Mouse (Mus musculus) CH12F3 (cell line): Measurements from ENCODE around the gene Abraxas1.

Experiments
- in situ Hi-C: fragments of 300-500 bp; cut with MboI; formaldehyde crosslinking; loops from 2 replicates; pipeline ENCODE4 v1.14.3; 2020; ENCODE audit warnings: low sequenced_read_pairs

Abraxas1 gene

DNA sequence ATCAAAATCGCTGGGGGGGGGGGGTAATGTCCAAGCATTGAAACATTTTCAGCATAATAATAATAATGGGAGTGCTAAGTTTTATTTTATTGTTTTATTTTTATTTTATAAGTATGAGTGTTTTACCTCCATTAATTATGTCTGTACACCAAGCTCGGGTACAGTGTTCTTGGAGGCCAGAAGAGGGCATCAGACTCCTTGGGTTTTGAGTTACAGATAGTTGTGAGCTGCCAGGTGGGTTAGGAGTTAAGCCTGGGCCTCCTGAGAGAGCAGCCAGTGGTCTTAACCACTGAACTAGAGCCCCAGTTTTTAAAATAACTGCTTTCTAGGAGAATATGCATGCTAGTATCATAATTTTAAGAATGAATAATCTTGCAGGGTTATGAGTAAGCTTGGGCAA is 5.2 kb upstream of the Abraxas1 start:
- in situ Hi-C loops, result no loop called here

DNA sequence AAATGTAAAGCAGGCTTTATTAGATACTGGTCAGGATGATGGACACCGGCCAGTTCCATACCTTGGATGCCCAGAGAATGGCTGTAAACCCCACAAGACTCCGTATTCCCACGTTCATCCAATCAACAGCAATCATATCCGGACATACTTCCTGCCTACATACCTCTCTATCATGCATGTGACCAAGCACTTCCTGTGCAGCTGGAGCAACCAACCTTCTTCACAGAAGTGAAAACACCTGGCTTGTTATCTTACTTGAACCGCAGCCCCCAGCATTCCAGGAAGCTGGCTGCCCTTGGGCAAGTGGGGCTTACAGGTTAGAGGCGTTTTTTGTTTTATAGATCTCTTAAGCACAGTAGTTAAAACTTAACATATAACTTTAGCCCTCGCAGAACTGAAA is 2.1 kb upstream of the Abraxas1 start:
- in situ Hi-C loops, result loop anchor here (5.0 kb wide), 1 partner anchor 89 kb away; no protein-coding TSS in a partner anchor

DNA sequence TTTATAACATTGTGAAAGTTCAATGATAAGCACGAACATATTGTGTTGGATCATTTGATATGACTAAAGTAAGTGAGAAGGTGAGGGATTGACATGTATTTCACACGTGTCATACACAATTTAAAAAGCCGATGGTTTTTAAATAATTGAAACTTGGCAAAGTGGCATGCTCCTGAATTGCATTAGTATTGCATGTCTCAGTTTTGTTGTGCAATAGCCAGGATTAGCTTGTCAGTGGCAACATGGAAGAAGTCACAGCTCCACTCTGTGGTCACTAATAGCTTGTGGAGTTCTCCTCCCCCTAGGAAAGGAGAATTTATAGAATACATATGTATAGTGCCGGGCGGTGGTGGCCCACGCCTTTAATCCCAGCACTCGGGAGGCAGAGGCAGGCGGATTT is 610 bp upstream of the Abraxas1 start:
- in situ Hi-C loops, result loop anchor here (5.0 kb wide), 1 partner anchor 91 kb away; no protein-coding TSS in a partner anchor

- in situ Hi-C loops, result loop anchor here (5.0 kb wide), 1 partner anchor 92 kb away; no protein-coding TSS in a partner anchor
Measured at GRCm38 (mm10) chr5:100819568-100820480, 941 bp downstream of the Abraxas1 start.

GRCm38 (mm10) chr5:100818341-100818740 is 2.4 kb downstream of the Abraxas1 start:
- in situ Hi-C loops, result no loop called here

GRCm38 (mm10) chr5:100798165-100798860 is 22.5 kb downstream of the Abraxas1 start, which contains the start of the genes Helq and Mrps18c:
Gene Helq (minus strand): TSS chr5:100798598.
Gene Mrps18c (plus strand): TSS chr5:100798627.
- in situ Hi-C loops, result loop anchor here (25.0 kb wide), 1 partner anchor 236 kb away; the partner anchor contains the start of gene Plac8

DNA sequence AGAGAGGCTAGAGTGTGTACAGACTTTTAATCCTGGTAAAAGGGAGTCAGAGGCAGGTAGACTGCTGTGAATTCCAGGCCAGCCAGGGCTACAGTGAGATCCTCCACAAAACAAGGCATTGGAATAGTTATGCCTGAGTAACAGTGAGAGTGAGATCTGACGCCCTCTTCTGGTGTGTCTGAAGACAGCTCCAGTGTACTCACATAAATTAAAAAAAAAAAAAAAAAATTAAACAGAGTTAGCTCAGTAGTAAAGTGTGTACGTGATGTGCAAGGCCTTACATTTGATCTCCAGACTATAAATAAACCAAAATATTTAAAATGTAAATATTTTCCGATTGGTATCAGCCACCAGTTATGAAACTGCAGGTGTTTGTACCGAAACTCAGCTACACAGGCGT is 26.7 kb downstream of the Abraxas1 start:
- in situ Hi-C loops, result loop anchor here (25.0 kb wide), 1 partner anchor 232 kb away; the partner anchor contains the start of gene Plac8

DNA sequence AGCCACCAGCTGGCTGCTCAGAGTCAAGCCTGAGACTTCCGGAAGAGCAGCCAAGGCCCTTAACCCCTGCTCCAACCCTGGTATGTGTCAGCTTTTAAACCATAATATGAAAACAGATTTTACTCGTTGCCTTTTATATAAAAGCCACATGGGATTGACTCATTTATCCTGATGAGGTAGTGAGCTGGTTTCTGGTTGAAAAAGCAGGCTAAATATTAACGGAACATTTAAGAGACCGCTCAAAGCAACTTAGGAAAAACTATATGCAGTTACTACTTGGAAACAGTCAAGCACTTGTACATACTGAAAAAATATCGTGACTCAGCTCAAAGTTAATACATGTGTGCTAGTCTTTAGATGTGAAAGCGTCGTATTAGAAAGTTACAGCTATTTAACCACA is 28.5 kb downstream of the Abraxas1 start:
- in situ Hi-C loops, result loop anchor here (25.0 kb wide), 1 partner anchor 230 kb away; the partner anchor contains the start of gene Plac8

DNA sequence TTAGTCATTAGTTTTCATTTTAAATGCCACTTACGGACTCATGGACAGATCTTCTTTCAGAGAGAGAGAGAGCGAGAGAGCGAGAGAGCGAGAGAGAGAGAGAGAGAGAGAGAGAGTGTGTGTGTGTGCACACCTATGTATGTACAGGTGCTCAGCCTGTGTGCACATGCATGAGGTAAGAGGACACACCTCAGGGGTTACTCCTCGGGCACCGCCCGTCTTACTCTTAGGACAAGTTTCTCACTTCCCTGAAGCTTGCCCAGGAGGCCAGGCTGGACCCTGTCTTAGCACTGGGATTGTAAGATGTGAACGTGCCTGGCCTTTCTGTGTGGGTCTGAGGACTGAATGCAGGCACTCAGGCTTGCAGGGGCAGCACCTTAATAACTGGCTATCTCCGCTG is 33.2 kb downstream of the Abraxas1 start:
- in situ Hi-C loops, result loop anchor here (25.0 kb wide), 1 partner anchor 225 kb away; the partner anchor contains the start of gene Plac8

DNA sequence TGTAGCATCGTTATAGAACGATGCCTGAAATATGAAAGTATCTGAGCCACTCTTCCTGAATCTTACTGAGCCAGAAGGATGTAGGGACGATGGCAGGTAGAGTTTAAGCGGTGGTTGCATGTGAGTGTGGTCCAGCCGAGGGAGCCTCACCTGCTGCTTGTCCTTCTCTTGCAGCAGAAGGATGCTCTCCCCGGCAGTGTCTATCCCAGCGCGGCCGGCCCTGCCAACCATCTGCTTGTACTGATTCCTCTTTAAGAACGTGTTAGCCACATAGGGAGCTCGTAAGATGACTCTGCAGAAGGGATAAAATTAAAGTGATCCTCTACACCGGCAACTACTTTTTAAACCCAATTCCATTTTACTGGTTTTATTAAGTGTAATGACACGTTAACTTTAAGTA is 41.8 kb downstream of the Abraxas1 start:
- in situ Hi-C loops, result loop anchor here (25.0 kb wide), 1 partner anchor 217 kb away; the partner anchor contains the start of gene Plac8

- in situ Hi-C loops, result loop anchor here (25.0 kb wide), 1 partner anchor 215 kb away; the partner anchor contains the start of gene Plac8
Measured at GRCm38 (mm10) chr5:100776900-100777299, 43.9 kb downstream of the Abraxas1 start.

DNA sequence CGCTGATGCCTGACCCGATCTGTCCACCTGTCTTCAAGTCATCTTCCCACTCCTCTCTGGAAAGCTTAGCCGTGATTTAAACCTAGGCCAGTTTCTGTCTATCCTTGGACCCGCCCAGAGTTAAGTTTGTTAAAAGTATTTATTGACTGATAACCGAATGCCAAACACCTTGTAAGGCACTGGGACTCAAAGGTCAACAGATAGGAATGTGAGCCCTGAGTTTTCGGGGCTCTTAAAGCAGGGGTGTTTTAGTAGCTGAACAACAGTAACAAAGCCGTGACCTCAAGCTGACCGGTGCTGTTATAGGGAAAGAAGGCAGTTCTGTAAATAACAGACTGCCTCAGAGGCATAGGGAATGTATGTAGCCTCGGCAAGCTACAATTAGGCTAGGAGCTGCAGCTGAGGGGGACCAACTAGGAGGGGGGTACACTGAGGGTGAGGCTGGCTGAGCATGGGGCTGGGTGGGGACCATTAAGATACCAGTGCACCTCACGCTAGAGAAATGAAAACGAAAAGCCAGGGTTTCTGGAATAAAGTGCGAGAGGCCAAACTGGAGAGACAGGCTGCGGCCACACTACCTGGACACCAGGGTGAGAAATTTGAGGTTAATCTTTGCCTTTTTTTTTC is 44.9 kb downstream of the Abraxas1 start:
- in situ Hi-C loops, result loop anchor here (25.0 kb wide), 1 partner anchor 214 kb away; the partner anchor contains the start of gene Plac8

GRCm38 (mm10) chr5:100771575-100771974 is 49.2 kb downstream of the Abraxas1 start:
- in situ Hi-C loops, result no loop called here

DNA sequence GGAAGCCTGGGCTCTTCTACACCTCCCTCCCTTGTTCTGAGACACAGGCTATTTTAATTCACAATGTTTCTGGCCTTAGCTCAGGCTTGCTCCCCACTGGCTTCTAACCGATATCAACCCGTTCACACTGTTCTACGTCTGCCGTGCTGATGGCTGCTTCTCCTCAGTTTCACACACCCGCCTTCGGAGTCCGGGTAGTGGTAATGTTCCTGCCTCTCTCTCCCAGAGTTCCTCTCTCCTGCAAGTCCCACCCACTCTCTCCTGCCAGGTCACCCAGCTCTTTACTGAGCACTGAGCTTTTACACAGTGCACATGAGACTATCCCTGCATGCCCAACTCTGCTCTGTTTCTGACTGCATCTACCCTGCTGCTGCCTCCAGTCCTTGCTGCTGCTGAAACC is 54.7 kb downstream of the Abraxas1 start:
- in situ Hi-C loops, result no loop called here

GRCm38 (mm10) chr5:100761736-100762135 is 59.0 kb downstream of the Abraxas1 start:
- in situ Hi-C loops, result no loop called here

- in situ Hi-C loops, result no loop called here
Measured at GRCm38 (mm10) chr5:100760049-100760663, 60.6 kb downstream of the Abraxas1 start.

GRCm38 (mm10) chr5:100758121-100758520 is 62.6 kb downstream of the Abraxas1 start:
- in situ Hi-C loops, result no loop called here
